Mouse (Mus musculus) liver, embryonic 18 days (tissue): ENCODE results near the gene Trappc5. TPM values are rescaled to one million over a fixed set of nuclear protein-coding genes. Genes with fewer than 3 reads are reported as not detected.

ENCODE experiments used
- polyA plus RNA-seq: library from polyadenylated mRNA; depleted of rRNA; stranded (reverse); fragments of >200 nt; gene quantifications from 2 replicates; pipeline ENCODE4 v1.2.3, GENCODE M21; 2012; rRNA removed

The Trappc5 gene
- 15.3 and 16.1 TPM in 2 replicates for polyA plus RNA-seq

DNA sequence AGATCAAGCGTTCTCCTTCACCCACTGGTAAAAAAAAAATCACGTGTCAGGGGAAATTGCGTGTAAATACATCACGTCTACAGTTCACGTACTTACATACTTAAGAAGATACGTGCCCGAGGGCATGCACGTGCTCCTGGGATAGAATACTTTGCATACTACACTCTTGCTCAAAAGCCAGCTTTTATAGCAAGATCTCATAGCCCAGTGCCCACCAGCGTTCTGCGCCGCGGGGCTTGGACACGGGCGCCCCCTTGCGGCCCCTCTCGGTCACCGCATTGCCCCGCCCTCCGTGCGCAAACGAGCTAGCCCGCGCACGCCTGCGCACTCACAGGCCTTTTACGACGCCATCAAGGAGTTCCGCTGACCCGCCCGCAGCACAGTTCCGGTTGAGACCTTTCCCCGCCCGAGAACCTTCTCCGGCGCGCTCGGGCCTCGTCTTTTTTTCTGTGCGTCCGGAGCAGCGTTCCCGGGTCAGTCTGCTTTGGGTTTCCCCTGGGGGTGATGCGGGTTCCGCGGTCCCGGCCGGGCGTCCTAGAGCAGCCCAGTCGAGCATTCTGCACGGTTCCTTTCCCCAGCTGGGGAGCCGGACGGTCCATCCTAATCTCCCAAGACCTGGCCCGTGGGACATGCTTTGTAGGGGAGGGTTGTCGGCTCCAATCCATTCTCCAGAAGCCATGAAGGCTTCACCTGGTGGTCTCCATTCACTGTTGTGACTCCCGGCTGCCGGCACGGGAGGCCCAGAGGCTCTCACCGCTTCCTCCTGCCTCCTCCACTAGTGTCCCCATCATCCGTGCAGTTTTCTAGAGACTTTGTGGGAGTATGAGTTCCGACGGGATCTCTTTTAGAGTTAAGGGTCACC is at the start of gene Trappc5:
TSS of gene Trappc5 (plus strand) at position 169 of the 862 bp plus-strand sequence.

DNA sequence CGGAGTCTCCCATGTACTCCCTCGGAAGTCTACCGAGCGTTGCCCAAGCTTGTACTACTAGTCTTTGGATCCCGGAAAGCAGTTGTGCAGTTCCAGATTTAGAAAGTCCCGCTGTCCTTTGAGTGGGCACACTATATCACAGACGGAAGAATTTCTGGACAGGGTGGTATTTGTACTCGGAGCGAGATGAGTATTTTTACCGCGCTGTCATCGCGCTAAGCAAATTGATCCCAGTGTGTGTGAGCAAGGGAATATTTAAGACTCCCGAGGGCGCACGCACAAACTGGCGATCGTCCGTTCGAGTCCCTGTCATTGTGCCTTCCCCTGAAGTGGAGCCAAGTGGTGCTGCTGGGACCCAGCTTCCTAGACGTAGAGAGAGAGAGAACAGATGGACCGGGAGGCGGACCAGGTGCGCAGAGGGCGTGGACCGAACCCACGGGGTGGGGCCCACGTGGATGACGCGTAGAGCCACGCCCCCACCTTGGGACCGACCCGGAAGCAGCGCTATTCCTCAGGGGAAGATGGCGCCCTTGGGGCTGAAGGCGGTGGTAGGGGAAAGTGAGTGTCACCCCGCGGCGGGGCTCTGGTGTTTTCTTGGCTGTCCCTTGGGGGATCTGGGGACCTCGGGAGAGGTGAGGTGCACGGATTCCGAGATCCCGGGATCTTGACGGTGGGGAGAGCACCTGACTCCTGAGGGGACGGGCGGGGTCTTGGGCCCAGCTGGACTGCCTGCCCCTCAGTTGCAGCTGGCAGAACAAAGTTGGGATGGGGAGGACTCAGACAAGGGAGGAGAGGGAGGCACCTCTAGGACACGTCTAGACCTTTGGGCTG is 45.2 kb upstream of the Trappc5 start, which contains the start of gene Stxbp2:
TSS of gene Stxbp2 (plus strand) at position 309 of the 831 bp plus-strand sequence.

DNA sequence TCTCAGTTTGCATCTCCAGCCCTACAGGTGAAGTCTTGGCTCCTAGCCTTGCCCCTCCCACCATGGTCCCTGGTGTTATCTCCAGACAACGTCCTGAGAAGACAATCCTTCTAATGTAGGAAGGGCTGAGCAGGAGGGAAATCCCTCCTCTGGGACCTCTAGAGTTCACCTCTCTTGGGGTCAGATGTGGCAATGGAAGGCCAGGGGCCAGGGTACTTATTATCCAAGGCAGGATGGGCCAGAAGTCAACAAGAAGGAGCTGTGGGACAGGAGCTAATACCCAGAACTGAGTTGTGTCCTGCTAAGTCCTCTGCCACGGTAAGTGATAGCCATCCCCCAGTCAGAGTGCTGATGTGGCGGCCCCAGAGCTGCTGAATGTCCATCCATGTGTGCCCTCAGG is 20.6 kb upstream of the Trappc5 start, which contains the start of gene Retn:
TSS of gene Retn (plus strand) at position 245 of the 400 bp plus-strand sequence.

DNA sequence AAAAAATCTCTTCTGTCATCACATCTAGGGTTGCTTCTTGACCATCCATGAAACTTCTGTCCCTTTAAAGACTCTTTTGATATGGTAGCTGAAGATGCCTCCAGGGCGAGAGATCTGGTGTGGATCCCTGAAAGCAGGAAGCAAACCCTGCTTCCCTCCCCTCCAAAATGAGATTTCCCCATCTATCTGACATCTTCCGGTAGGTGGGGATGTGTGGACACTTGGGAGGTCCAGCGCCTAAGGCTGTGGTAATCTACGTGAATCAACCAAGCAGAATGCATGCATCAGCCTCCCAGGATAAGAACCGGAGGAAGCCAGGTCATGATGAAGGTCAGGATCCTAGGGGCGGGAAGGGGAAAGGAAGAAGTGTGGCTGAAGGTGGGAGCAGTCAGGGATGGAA is 10.6 kb upstream of the Trappc5 start, which contains the start of gene Mcemp1:
TSS of gene Mcemp1 (plus strand) at position 248 of the 400 bp plus-strand sequence.

DNA sequence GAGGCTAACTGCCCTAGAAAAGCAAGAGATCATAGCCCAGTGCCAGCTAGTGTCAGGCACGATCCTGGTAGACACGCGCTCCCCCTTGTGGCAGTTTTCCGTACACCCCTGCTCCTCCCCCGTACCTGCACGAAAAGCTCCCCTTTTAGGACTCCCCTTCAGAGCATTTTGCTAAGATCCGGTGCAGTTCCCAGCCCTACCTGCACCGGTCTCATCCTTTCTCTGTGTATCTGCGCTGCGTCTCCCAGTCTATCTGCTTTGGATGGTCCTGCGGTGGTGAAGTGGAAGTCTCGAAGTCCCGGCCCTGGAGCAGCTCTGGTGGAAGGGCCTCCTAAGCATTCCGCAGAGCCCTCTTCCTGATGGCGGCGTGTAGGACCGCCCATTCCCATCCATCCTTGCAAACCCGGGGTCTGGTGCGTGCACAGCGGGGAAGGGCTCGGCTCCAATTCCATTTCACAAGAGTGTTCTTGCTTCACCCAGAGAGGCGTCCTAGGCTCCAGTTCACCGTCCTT is 4.1 kb upstream of the Trappc5 start, which contains the start of gene Fcor:
TSS of gene Fcor (minus strand) at position 383 of the 512 bp plus-strand sequence.

DNA sequence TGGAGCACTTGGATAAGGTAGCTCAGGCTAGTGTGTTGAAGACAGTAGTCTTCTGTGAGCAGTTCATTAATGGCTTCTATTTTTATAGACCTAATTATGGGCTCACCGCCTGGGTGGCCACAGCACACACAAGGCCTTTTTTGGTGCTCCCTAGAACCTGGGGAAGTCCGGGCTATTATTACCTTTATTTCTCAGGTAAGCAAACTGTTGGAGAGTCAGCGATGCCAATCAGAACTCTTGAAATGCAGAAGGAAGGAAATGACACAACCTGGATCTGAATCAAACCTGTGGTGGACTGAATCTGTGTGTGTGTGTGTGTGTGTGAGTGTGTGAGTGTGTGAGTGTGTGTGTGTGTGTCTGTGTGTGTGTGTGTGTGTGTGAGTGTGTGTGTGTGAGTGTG is 18.0 kb downstream of the Trappc5 start, which contains the start of gene Fcer2a:
TSS of gene Fcer2a (minus strand) at position 55 of the 400 bp plus-strand sequence.

DNA sequence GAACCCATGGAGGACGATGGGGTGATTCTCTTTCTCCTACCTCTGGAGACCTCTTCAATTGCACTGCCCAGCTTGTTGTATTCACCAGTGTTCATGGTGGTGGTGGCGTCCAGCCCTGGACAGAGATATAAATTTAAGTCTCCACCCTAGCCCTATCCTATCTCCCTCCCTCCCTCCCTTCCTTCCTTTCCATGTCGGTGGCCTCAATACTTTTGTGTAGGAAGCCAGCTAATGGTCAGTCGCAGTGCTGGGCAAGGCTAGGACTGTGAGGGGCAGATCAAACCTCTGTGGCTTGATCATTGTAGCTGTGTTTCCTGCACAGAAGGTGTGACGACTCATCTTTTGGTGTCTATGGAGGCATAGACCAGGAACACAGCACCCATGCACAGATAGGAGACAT is 44.5 kb downstream of the Trappc5 start, which contains the start of gene Clec4g:
TSS of gene Clec4g (minus strand) at position 101 of the 400 bp plus-strand sequence.

Other genes starting within 250 kb of the Trappc5 start
- 10.3 and 11.4 TPM in 2 replicates for gene Pex11g, start 208.6 kb upstream of the Trappc5 start, polyA plus RNA-seq
- gene Tex45, start 205.4 kb upstream of the Trappc5 start, polyA plus RNA-seq: not detected in 2 replicates
- gene Zfp358, start 183.2 kb upstream of the Trappc5 start, polyA plus RNA-seq: 8.1 and 9.2 TPM in 2 replicates
- 33.2 and 36.6 TPM in 2 replicates for gene Mcoln1, start 175.8 kb upstream of the Trappc5 start, polyA plus RNA-seq
- gene Pnpla6, start 160.9 kb upstream of the Trappc5 start, polyA plus RNA-seq: 9.6 and 10.9 TPM in 2 replicates
- 7.4 and 9.2 TPM in 2 replicates for gene C330021F23Rik, start 108.3 kb upstream of the Trappc5 start, polyA plus RNA-seq
- gene Camsap3, start 89.0 kb upstream of the Trappc5 start, polyA plus RNA-seq: 7.4 and 9.1 TPM in 2 replicates
- 20.2 and 22.1 TPM in 2 replicates for gene Xab2, start 55.0 kb upstream of the Trappc5 start, polyA plus RNA-seq
- gene Pet100, start 54.8 kb upstream of the Trappc5 start, polyA plus RNA-seq: 23.7 and 25.8 TPM in 2 replicates
- gene Pcp2, start 50.8 kb upstream of the Trappc5 start, polyA plus RNA-seq: not detected in 2 replicates
- 78.9 and 92.8 TPM in 2 replicates for gene Stxbp2, start 45.3 kb upstream of the Trappc5 start, polyA plus RNA-seq
- gene Retn, start 20.5 kb upstream of the Trappc5 start, polyA plus RNA-seq: 0.06 TPM in 1 of 2 replicates, not detected in the other
- 12.0 and 17.8 TPM in 2 replicates for gene Mcemp1, start 10.5 kb upstream of the Trappc5 start, polyA plus RNA-seq
- 2.7 and 5.0 TPM in 2 replicates for gene Fcor, start 3.9 kb upstream of the Trappc5 start, polyA plus RNA-seq
- 0.01 and 0.02 TPM in 2 replicates for gene Fcer2a, start 17.9 kb downstream of the Trappc5 start, polyA plus RNA-seq
- 19.1 and 23.2 TPM in 2 replicates for gene Clec4g, start 44.4 kb downstream of the Trappc5 start, polyA plus RNA-seq
- gene Cd209a, start 72.7 kb downstream of the Trappc5 start, polyA plus RNA-seq: 0.09 and 0.14 TPM in 2 replicates
- not detected in 2 replicates for gene Cd209e, start 178.0 kb downstream of the Trappc5 start, polyA plus RNA-seq
- not detected in 2 replicates for gene Cd209d, start 202.3 kb downstream of the Trappc5 start, polyA plus RNA-seq